Mouse (Mus musculus): ENCODE results near the gene Rnf24. TPM values are rescaled to one million over a fixed set of nuclear protein-coding genes. Genes with fewer than 3 reads are reported as not detected.

Rnf24 gene
- polyA plus RNA-seq, 1 experiment from 2014 or later, result 21.2 TPM

- Histone ChIP-seq H3K9ac (replicated peaks; ENCODE audit: low read length) (no peak overlapping the region), H3K4me2 (ENCODE audit: low read length) (no peak overlapping the region), H3K27me3 (ENCODE audit: control insufficient read depth, insufficient read depth, low read length) (no peaks in the 10 kb centered on the region), H3K4me1 (ENCODE audit: control insufficient read depth, insufficient read depth, low read length) (no peaks in the 10 kb centered on the region), H3K36me3 (ENCODE audit: control insufficient read depth, insufficient read depth, low read length) (no peaks in the 10 kb centered on the region), H3K9me3 (ENCODE audit: control insufficient read depth, low read length) (no peaks in the 10 kb centered on the region), H3K27ac (replicated peaks; ENCODE audit: low read depth, low read length) (no peak overlapping the region), H3K4me3 (replicated peaks; ENCODE audit: low read depth, low read length) (no peak overlapping the region)
- ATAC-seq (ENCODE audit: low FRiP score, low TSS enrichment) (no peak), DNase-seq (no peak)
- 66% methylated on average over 6 of the region's 6 CpGs for whole genome bisulfite sequencing
Observed at GRCm38 (mm10) chr2:131377055-131377454, 24.4 kb upstream of the Rnf24 start.

- Histone ChIP-seq H3K27ac (replicated peaks; ENCODE audit: low read depth, low read length) (no peak overlapping the region), H3K4me1 (ENCODE audit: control insufficient read depth, insufficient read depth, low read length) (no peaks in the 10 kb centered on the region), H3K4me3 (replicated peaks; ENCODE audit: low read depth, low read length) (no peak overlapping the region), H3K9ac (replicated peaks; ENCODE audit: low read length) (no peak overlapping the region), H3K27me3 (ENCODE audit: control insufficient read depth, insufficient read depth, low read length) (no peaks in the 10 kb centered on the region), H3K36me3 (ENCODE audit: control insufficient read depth, insufficient read depth, low read length) (no peaks in the 10 kb centered on the region), H3K4me2 (ENCODE audit: low read length) (no peak overlapping the region), H3K9me3 (ENCODE audit: control insufficient read depth, low read length) (no peaks in the 10 kb centered on the region)
- 89% methylated on average over 6 of the region's 6 CpGs for WGBS
- ATAC-seq (ENCODE audit: low FRiP score, low TSS enrichment) (no peak), DNase-seq (no peak)
Observed at GRCm38 (mm10) chr2:131373656-131374055, 21.0 kb upstream of the Rnf24 start.

- Histone ChIP-seq H3K4me1 (ENCODE audit: control insufficient read depth, insufficient read depth, low read length) (no peaks in the 10 kb centered on the region), H3K36me3 (ENCODE audit: control insufficient read depth, insufficient read depth, low read length) (no peaks in the 10 kb centered on the region), H3K27ac (replicated peaks; ENCODE audit: low read depth, low read length) (no peak overlapping the region), H3K4me3 (replicated peaks; ENCODE audit: low read depth, low read length) (no peak overlapping the region), H3K9me3 (ENCODE audit: control insufficient read depth, low read length) (no peaks in the 10 kb centered on the region), H3K27me3 (ENCODE audit: control insufficient read depth, insufficient read depth, low read length) (no peaks in the 10 kb centered on the region), H3K9ac (replicated peaks; ENCODE audit: low read length) (no peak overlapping the region), H3K4me2 (ENCODE audit: low read length) (no peak overlapping the region)
- 86% methylated on average over 7 of the region's 7 CpGs for WGBS
- no peak for DNase-seq
- no peak for ATAC-seq (ENCODE audit: low FRiP score, low TSS enrichment)
Observed at GRCm38 (mm10) chr2:131372276-131372877, 19.7 kb upstream of the Rnf24 start.

- DNase-seq, result no peak
- no peak for ATAC-seq (ENCODE audit: low FRiP score, low TSS enrichment)
- Histone ChIP-seq H3K4me3 (replicated peaks; ENCODE audit: low read depth, low read length) (no peak overlapping the region), H3K4me1 (ENCODE audit: control insufficient read depth, insufficient read depth, low read length) (no peaks in the 10 kb centered on the region), H3K9ac (replicated peaks; ENCODE audit: low read length) (no peak overlapping the region), H3K27ac (replicated peaks; ENCODE audit: low read depth, low read length) (no peak overlapping the region), H3K4me2 (ENCODE audit: low read length) (no peak overlapping the region), H3K27me3 (ENCODE audit: control insufficient read depth, insufficient read depth, low read length) (no peaks in the 10 kb centered on the region), H3K9me3 (ENCODE audit: control insufficient read depth, low read length) (no peaks in the 10 kb centered on the region), H3K36me3 (ENCODE audit: control insufficient read depth, insufficient read depth, low read length) (no peaks in the 10 kb centered on the region)
- WGBS, result 92% methylated on average over 4 of the region's 4 CpGs
Observed at GRCm38 (mm10) chr2:131371811-131372210, 19.1 kb upstream of the Rnf24 start.

GRCm38 (mm10) chr2:131370828-131371227 lies 18.1 kb upstream of the Rnf24 start:
- H3K36me3 ChIP-seq (ENCODE audit: control insufficient read depth, insufficient read depth, low read length), result no peaks in the 10 kb centered on the region
- no peak for DNase-seq
- 82% methylated on average over 3 of the region's 3 CpGs for WGBS
- no peak overlapping the region for H3K27ac ChIP-seq (replicated peaks; ENCODE audit: low read depth, low read length)
- H3K4me2 ChIP-seq (ENCODE audit: low read length), result no peak overlapping the region
- no peaks in the 10 kb centered on the region for H3K4me1 ChIP-seq (ENCODE audit: control insufficient read depth, insufficient read depth, low read length)
- no peaks in the 10 kb centered on the region for H3K9me3 ChIP-seq (ENCODE audit: control insufficient read depth, low read length)
- no peak overlapping the region for H3K9ac ChIP-seq (replicated peaks; ENCODE audit: low read length)
- H3K4me3 ChIP-seq (replicated peaks; ENCODE audit: low read depth, low read length), result no peak overlapping the region
- H3K27me3 ChIP-seq (ENCODE audit: control insufficient read depth, insufficient read depth, low read length), result no peaks in the 10 kb centered on the region
- no peak for ATAC-seq (ENCODE audit: low FRiP score, low TSS enrichment)

- Histone ChIP-seq H3K4me2 (ENCODE audit: low read length) (no peak overlapping the region), H3K4me3 (replicated peaks; ENCODE audit: low read depth, low read length) (no peak overlapping the region), H3K27me3 (ENCODE audit: control insufficient read depth, insufficient read depth, low read length) (no peaks in the 10 kb centered on the region), H3K36me3 (ENCODE audit: control insufficient read depth, insufficient read depth, low read length) (no peaks in the 10 kb centered on the region), H3K4me1 (ENCODE audit: control insufficient read depth, insufficient read depth, low read length) (no peaks in the 10 kb centered on the region), H3K27ac (replicated peaks; ENCODE audit: low read depth, low read length) (no peak overlapping the region), H3K9me3 (ENCODE audit: control insufficient read depth, low read length) (no peaks in the 10 kb centered on the region), H3K9ac (replicated peaks; ENCODE audit: low read length) (no peak overlapping the region)
- no peak for DNase-seq
- ATAC-seq (ENCODE audit: low FRiP score, low TSS enrichment), result no peak
- 85% methylated on average over 6 of the region's 6 CpGs for WGBS
Observed at GRCm38 (mm10) chr2:131364689-131365088, 12.0 kb upstream of the Rnf24 start.

GRCm38 (mm10) chr2:131358481-131358880 lies 5.8 kb upstream of the Rnf24 start:
- Histone ChIP-seq H3K9ac (replicated peaks; ENCODE audit: low read length) (no peak overlapping the region), H3K4me2 (ENCODE audit: low read length) (no peak overlapping the region), H3K4me3 (replicated peaks; ENCODE audit: low read depth, low read length) (no peak overlapping the region), H3K4me1 (ENCODE audit: control insufficient read depth, insufficient read depth, low read length) (no peaks in the 10 kb centered on the region), H3K36me3 (ENCODE audit: control insufficient read depth, insufficient read depth, low read length) (no peaks in the 10 kb centered on the region), H3K27ac (replicated peaks; ENCODE audit: low read depth, low read length) (no peak overlapping the region), H3K27me3 (ENCODE audit: control insufficient read depth, insufficient read depth, low read length) (no peaks in the 10 kb centered on the region), H3K9me3 (ENCODE audit: control insufficient read depth, low read length) (no peaks in the 10 kb centered on the region)
- no peak for DNase-seq
- no peak for ATAC-seq (ENCODE audit: low FRiP score, low TSS enrichment)

- no peak for ATAC-seq (ENCODE audit: low FRiP score, low TSS enrichment)
Observed at GRCm38 (mm10) chr2:131354049-131354448, 1.4 kb upstream of the Rnf24 start.

GRCm38 (mm10) chr2:131353564-131353915 lies 848 bp upstream of the Rnf24 start:
- Histone ChIP-seq H3K9me3 (ENCODE audit: control insufficient read depth, low read length) (no peaks in the 10 kb centered on the region), H3K36me3 (ENCODE audit: control insufficient read depth, insufficient read depth, low read length) (no peaks in the 10 kb centered on the region), H3K4me1 (ENCODE audit: control insufficient read depth, insufficient read depth, low read length) (peaks cover 18% of the 10 kb centered on the region), H3K4me2 (ENCODE audit: low read length) (peak overlapping the region; percentile 73), H3K27ac (replicated peaks; ENCODE audit: low read depth, low read length) (no peak overlapping the region), H3K9ac (replicated peaks; ENCODE audit: low read length) (peak overlapping the region; percentile 97; the same call in 1 of the 2 replicates), H3K27me3 (ENCODE audit: control insufficient read depth, insufficient read depth, low read length) (no peaks in the 10 kb centered on the region), H3K4me3 (replicated peaks; ENCODE audit: low read depth, low read length) (peak overlapping the region; percentile 98)
- WGBS, result 12% methylated on average over 3 of the region's 3 CpGs
- DNase-seq, result no peak
- no peak for ATAC-seq (ENCODE audit: low FRiP score, low TSS enrichment)

More at GRCm38 (mm10) chr2:131354049-131354448, 1.4 kb upstream of the Rnf24 start:
- no peaks in the 10 kb centered on the region for H3K36me3 ChIP-seq (ENCODE audit: control insufficient read depth, insufficient read depth, low read length)
- peaks cover 13% of the 10 kb centered on the region for H3K4me1 ChIP-seq (ENCODE audit: control insufficient read depth, insufficient read depth, low read length)
- no peaks in the 10 kb centered on the region for H3K9me3 ChIP-seq (ENCODE audit: control insufficient read depth, low read length)
- DNase-seq, result no peak
- H3K9ac ChIP-seq (replicated peaks; ENCODE audit: low read length), result no peak overlapping the region
- no peak overlapping the region for H3K4me2 ChIP-seq (ENCODE audit: low read length)
- no peaks in the 10 kb centered on the region for H3K27me3 ChIP-seq (ENCODE audit: control insufficient read depth, insufficient read depth, low read length)
- no peak overlapping the region for H3K27ac ChIP-seq (replicated peaks; ENCODE audit: low read depth, low read length)
- no peak overlapping the region for H3K4me3 ChIP-seq (replicated peaks; ENCODE audit: low read depth, low read length)
- 64% methylated on average over 6 of the region's 6 CpGs for WGBS

Measured in midbrain, embryonic 14.5 days (tissue).